Mouse (Mus musculus) liver, embryonic 11.5 days (tissue): ENCODE data around the gene Prmt9. TPM values are rescaled to one million over a fixed set of nuclear protein-coding genes. Genes with fewer than 3 reads are reported as not detected.
A peak's percentile ranks its signal among the peaks of the same experiment; 100 is the strongest.

Experiments used
- ATAC-seq: fragments of 200-750 bp; cut with Nextera tagmentation; replicated peaks from 2 replicates; pipeline ENCODE4 v1.8.0; 2017; ENCODE audit warnings: moderate number of reproducible peaks, mild to moderate bottlenecking, moderate TSS enrichment, moderate library complexity; ENCODE audit not compliant: low FRiP score
- DNase-seq: peaks from one replicate; pipeline ENCODE4 v3.0.0-alpha.2; 2017; ENCODE audit warnings: low spot score
- H3K27ac ChIP-seq: fragments of 300-500 bp; sonication (generic); 2 replicates; pipeline ENCODE4 v1.5.1; 2014; ENCODE audit warnings: mild to moderate bottlenecking, low read depth, low read length, control low read depth
- H3K27me3 ChIP-seq: fragments of 300-500 bp; sonication (generic); replicated peaks from 2 replicates; pipeline ENCODE4 v1.6.1; 2014; ENCODE audit warnings: low read length, mixed read lengths; ENCODE audit not compliant: control insufficient read depth, insufficient read depth
- H3K36me3 ChIP-seq: fragments of 300-500 bp; sonication (generic); 2 replicates; pipeline ENCODE4 v1.6.1; 2014; ENCODE audit warnings: mild to moderate bottlenecking, low read length, moderate library complexity, mixed read lengths; ENCODE audit not compliant: control insufficient read depth, insufficient read depth
- H3K4me1 ChIP-seq: fragments of 300-500 bp; sonication (generic); replicated peaks from 2 replicates; pipeline ENCODE4 v1.6.1; 2014; ENCODE audit warnings: low read length, mixed read lengths; ENCODE audit not compliant: control insufficient read depth, insufficient read depth
- H3K4me2 ChIP-seq: fragments of 300-500 bp; sonication (generic); 2 replicates; pipeline ENCODE4 v1.6.1; 2014; ENCODE audit warnings: mild to moderate bottlenecking, control low read depth, moderate library complexity
- H3K4me3 ChIP-seq: fragments of 300-500 bp; sonication (generic); 2 replicates; pipeline ENCODE4 v1.5.1; 2014; ENCODE audit warnings: low read depth, low read length, control low read depth
- H3K9ac ChIP-seq: fragments of 300-500 bp; sonication (generic); 2 replicates; pipeline ENCODE4 v1.6.1; 2014; ENCODE audit warnings: low read depth, low read length, control low read depth
- H3K9me3 ChIP-seq: fragments of 300-500 bp; sonication (generic); 2 replicates; pipeline ENCODE4 v1.6.1; 2016; ENCODE audit warnings: low read length, inconsistent platforms, mixed read lengths; ENCODE audit not compliant: control insufficient read depth
- WGBS: fragments of 180-500 bp; shearing (Covaris S2); extraction: QIAGEN DNeasy Blood & Tissue Kit; methylation state at CpG from one replicate; pipeline ENCODE4 v1.1.7; 2014; 5-methylcytosine and 5-hydroxymethylcytosine counted together
- polyA plus RNA-seq: library from polyadenylated mRNA; unstranded; fragments of >200 nt; fragmentation: Nextera tagmentation; extraction: Ambion mirVana; gene quantifications from 2 replicates; pipeline ENCODE4 v1.2.1, GENCODE M21; 2014

The Prmt9 gene
- polyA plus RNA-seq = 17.0 and 21.3 TPM in 2 replicates

DNA sequence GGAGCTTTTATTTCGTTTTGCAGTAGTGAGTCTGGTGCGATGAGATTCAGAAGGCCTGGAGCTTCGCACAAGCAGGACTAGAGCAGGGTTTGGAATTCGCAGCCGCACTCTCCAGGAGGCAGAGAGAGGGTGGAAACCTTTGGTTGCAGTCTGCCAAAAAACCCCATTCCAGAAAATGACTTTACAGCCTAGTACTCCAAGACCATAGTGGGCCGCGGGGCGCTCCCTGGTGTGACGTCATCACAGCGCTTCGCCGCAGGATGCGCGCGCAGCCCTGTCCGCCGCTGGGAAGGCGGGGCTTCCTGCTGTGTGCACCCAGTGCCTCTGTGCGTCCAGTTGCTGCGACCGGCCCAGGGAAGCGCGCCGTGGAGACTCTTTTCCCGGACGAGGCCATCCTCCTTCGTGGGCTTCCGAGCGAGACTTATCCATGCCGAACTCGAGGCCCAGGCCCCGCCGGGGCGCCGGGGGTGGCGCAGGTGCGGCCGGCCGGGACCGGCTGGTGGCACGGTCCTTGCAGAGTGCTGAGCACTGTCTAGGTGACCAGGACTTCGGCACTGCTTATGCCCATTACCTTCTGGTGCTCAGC lies at the start of gene Prmt9:
Gene Prmt9, plus strand, starts transcription at position 277 of the 586 bp plus-strand sequence.
- peaks cover 18% of the 10 kb centered on the region for H3K36me3 ChIP-seq
- WGBS = 4% methylated on average over 42 of the region's 42 CpGs
- H3K4me1 ChIP-seq = peaks cover under 1% of the 10 kb centered on the region; the same call in 1 of the 2 replicates
- H3K9ac ChIP-seq = peak within 1 kb of the TSS; percentile 91
- peak within 1 kb of the TSS; percentile 67; the same call in 1 of the 2 replicates for H3K27ac ChIP-seq
- peak; percentile 93 for ATAC-seq
- no peaks in the 10 kb centered on the region for H3K9me3 ChIP-seq
- peak; percentile 91 for DNase-seq
- peak within 1 kb of the TSS; percentile 80 for H3K4me3 ChIP-seq
- peak within 1 kb of the TSS; percentile 65 for H3K4me2 ChIP-seq
- H3K27me3 ChIP-seq = no peaks in the 10 kb centered on the region

DNA sequence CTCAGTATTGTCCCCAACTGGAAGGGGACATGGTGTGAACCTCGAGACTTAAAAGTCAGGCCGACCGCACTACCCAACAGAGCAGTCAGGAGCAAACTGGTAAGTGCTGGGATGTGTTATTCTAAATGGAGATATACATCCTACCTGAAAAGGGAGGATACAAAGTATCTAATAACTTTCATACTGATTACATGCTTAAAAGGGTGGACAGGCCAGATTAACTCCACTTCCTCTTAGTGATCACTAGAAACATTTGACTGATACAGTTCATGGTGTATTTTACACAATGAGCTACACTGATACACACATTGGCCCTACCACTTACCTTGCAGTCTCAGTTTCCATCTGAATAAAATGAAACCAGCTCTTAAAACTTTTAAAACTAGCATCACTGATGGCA lies 48.9 kb upstream of the Prmt9 start:
- H3K9me3 ChIP-seq = no peaks in the 10 kb centered on the region
- no peak overlapping the region for H3K4me3 ChIP-seq
- H3K36me3 ChIP-seq = no peaks in the 10 kb centered on the region
- H3K27ac ChIP-seq = no peak overlapping the region
- no peak overlapping the region for H3K9ac ChIP-seq
- peaks cover 15% of the 10 kb centered on the region for H3K4me1 ChIP-seq
- no peaks in the 10 kb centered on the region for H3K27me3 ChIP-seq
- no peak overlapping the region for H3K4me2 ChIP-seq
- WGBS = 89% methylated on average over 3 of the region's 3 CpGs
- ATAC-seq = no peak
- DNase-seq = no peak

DNA sequence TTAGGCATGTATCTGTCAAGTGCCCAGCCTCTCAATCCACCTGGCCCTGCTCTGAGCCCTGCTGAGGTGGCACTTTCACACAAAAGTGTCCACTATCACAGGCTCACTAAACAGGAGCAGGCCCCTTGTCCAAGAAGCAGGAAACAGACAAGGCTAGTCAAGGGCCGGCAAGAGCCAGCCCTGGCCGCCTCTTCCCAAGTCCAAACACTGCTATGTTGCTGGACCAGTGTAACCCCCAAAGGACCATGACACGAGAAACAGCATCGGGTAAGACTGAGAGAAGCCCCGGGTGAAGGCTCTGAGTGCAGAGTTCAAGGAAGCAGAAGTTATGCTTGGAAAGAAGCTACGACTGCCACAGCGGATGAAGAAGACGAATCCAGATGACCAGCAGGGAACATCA lies 48.1 kb upstream of the Prmt9 start:
- no peaks in the 10 kb centered on the region for H3K36me3 ChIP-seq
- no peak overlapping the region for H3K9ac ChIP-seq
- no peaks in the 10 kb centered on the region for H3K9me3 ChIP-seq
- H3K27me3 ChIP-seq = no peaks in the 10 kb centered on the region
- 85% methylated on average over 8 of the region's 8 CpGs for WGBS
- no peak overlapping the region for H3K4me3 ChIP-seq
- no peak overlapping the region for H3K27ac ChIP-seq
- ATAC-seq (no peak), DNase-seq (no peak)
- H3K4me1 ChIP-seq = peaks cover 11% of the 10 kb centered on the region
- no peak overlapping the region for H3K4me2 ChIP-seq

DNA sequence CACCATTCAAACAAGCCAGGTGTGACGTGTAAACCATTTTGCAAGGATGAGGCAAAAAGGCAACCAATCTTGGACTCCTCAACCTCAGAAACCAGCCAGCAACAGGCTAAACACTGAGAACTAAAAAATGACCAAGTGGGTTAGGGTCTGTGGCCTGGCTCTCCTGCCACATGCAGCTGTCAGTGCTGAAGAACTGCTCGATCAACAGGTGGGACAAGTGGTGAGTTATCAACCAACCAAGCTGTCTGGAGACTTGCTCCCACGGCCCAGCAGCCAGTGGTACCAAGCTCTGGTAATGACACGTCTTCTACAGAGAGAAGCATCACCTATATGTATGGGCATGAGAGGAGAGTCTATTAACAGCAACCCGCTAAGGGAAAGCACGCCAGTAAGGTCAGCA lies 46.6 kb upstream of the Prmt9 start:
- Histone ChIP-seq H3K27me3 (no peaks in the 10 kb centered on the region), H3K4me2 (no peak overlapping the region), H3K9me3 (no peaks in the 10 kb centered on the region), H3K4me1 (peaks cover 3% of the 10 kb centered on the region), H3K4me3 (no peak overlapping the region), H3K9ac (no peak overlapping the region), H3K36me3 (no peaks in the 10 kb centered on the region), H3K27ac (no peak overlapping the region)
- no peak for ATAC-seq
- WGBS = 85% methylated on average over 6 of the region's 6 CpGs
- DNase-seq = no peak

DNA sequence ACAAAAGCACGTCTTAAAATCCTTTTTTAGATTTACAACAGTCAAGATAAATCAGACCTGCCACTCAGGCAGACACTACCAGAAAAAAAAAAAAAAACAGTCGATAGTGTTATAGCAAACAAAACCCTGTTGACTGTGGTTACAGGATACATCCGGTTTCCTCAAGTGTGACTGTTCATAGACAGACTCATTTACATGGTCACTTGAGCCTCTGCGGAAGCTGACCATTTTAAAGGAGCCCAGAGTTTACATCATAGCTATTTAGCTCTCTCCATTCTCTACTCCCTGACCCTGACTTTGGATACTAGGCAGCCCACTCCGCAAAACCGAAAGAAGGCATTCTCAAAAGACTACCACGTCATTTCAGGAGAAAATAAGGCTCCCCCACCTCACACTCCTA lies 42.7 kb upstream of the Prmt9 start:
- peaks cover 6% of the 10 kb centered on the region; the same call in 1 of the 2 replicates for H3K4me1 ChIP-seq
- H3K4me3 ChIP-seq = no peak overlapping the region
- no peak overlapping the region for H3K9ac ChIP-seq
- no peaks in the 10 kb centered on the region for H3K36me3 ChIP-seq
- 73% methylated on average over 7 of the region's 7 CpGs for WGBS
- ATAC-seq (no peak), DNase-seq (no peak)
- no peaks in the 10 kb centered on the region for H3K27me3 ChIP-seq
- H3K27ac ChIP-seq = no peak overlapping the region
- no peaks in the 10 kb centered on the region for H3K9me3 ChIP-seq
- no peak overlapping the region for H3K4me2 ChIP-seq

DNA sequence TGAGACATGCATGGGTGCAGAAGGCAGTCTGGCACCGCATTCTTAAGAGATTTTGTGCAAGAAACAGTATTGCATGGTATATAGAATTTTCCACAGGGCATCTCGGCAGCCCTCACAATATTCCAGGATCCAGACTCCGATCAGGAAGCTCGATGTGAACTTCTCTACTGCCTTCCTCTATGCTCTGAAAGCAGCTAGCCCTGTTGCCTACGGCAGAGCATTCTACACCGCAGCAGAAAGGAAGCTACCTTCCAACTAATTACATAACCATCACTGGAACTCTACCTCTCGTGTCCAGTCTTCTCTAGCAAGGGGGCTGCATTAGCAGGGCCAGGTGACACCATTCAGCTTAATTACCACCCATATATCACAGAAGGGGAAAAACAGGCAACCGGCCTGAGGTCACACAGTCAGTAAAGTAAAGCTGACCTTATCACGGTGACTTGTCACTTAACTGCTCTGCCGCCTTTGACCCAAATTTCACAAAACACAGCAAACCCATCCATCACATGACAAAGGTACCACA lies 41.6 kb upstream of the Prmt9 start:
- H3K27me3 ChIP-seq = no peaks in the 10 kb centered on the region
- DNase-seq = no peak
- H3K9ac ChIP-seq = no peak overlapping the region
- no peak for ATAC-seq
- H3K4me1 ChIP-seq = peaks cover 9% of the 10 kb centered on the region; the same call in 1 of the 2 replicates
- H3K9me3 ChIP-seq = no peaks in the 10 kb centered on the region
- no peak overlapping the region for H3K27ac ChIP-seq
- no peaks in the 10 kb centered on the region for H3K36me3 ChIP-seq
- no peak overlapping the region for H3K4me3 ChIP-seq
- no peak overlapping the region for H3K4me2 ChIP-seq
- 70% methylated on average over 10 of the region's 10 CpGs for WGBS

DNA sequence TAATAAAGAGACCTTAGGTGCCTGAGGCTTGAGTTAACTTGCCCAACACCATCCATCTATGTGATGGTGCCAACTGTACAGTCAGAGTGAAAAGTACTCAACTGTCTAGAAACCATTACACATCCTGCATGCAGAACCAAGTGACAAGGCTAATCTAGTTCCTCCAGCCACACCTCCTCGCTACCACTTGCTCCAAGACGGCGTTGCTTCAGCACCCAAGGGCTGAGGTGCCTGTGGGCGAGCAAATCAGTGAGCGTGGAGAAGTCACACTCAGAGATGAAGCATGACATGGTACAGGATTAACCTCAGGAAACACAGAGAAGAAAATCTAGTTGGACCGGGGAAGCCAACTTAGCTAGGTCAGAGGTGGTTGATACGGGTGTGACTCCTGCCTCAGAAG lies 40.2 kb upstream of the Prmt9 start:
- peaks cover 9% of the 10 kb centered on the region; the same call in 1 of the 2 replicates for H3K4me1 ChIP-seq
- WGBS = 61% methylated on average over 7 of the region's 7 CpGs
- DNase-seq = no peak
- H3K27ac ChIP-seq = no peak overlapping the region
- ATAC-seq = peak; percentile 52; the same call in 1 of the 2 replicates
- H3K4me2 ChIP-seq = no peak overlapping the region
- H3K4me3 ChIP-seq = no peak overlapping the region
- no peak overlapping the region for H3K9ac ChIP-seq
- H3K36me3 ChIP-seq = no peaks in the 10 kb centered on the region
- no peaks in the 10 kb centered on the region for H3K9me3 ChIP-seq
- H3K27me3 ChIP-seq = no peaks in the 10 kb centered on the region

DNA sequence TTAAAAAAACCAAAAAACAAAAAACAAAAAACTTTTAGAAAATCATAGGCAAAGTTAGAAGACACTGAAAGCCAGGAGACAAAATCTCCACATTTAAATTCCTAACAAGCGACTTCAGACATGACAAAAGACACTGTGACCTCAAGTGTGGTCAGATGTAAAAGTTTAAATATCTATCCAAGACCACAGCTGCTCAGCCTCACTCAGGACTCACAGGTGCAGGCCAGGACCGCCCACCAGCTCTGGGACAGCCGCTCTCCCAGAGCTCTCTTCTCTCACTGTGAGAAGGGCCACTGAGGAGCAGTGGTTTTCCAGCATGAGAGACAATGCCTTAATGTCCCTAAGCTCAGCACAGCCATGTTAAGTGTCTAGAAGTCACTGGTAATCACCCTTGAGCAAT lies 38.8 kb upstream of the Prmt9 start:
- WGBS = 76% methylated on average over 3 of the region's 3 CpGs
- no peaks in the 10 kb centered on the region for H3K9me3 ChIP-seq
- H3K9ac ChIP-seq = no peak overlapping the region
- H3K4me2 ChIP-seq = no peak overlapping the region
- H3K4me3 ChIP-seq = no peak overlapping the region
- H3K36me3 ChIP-seq = no peaks in the 10 kb centered on the region
- ATAC-seq (no peak), DNase-seq (no peak)
- H3K27me3 ChIP-seq = no peaks in the 10 kb centered on the region
- no peak overlapping the region for H3K27ac ChIP-seq
- peaks cover 12% of the 10 kb centered on the region for H3K4me1 ChIP-seq
